Mouse (Mus musculus) brain, embryonic 14.5 days (tissue): ENCODE results near the gene Phox2b. TPM values are rescaled to one million over a fixed set of nuclear protein-coding genes. Genes with fewer than 3 reads are reported as not detected.

Experiments used
- DNase-seq: peaks from one replicate; pipeline ENCODE4 v3.0.0-alpha.2; 2011; ENCODE audit warnings: low read depth
- CTCF ChIP-seq: fragments of 200-500 bp; IDR thresholded peaks from 2 replicates; pipeline ENCODE4 v1.5.1; 2012; ENCODE audit warnings: inconsistent platforms, mild to moderate bottlenecking, moderate library complexity, borderline replicate concordance; ENCODE audit not compliant: insufficient read depth, insufficient read length; ENCODE audit errors: extremely low read depth
- POLR2A ChIP-seq: fragments of 200-500 bp; IDR thresholded peaks from 2 replicates; pipeline ENCODE4 v1.6.1; 2012; ENCODE audit warnings: mild to moderate bottlenecking, inconsistent platforms, borderline replicate concordance; ENCODE audit not compliant: poor library complexity, insufficient read depth, insufficient read length, severe bottlenecking; ENCODE audit errors: extremely low read depth
- polyA plus RNA-seq: library from polyadenylated mRNA; depleted of rRNA; stranded (reverse); fragments of >200 nt; gene quantifications from 2 replicates; pipeline ENCODE4 v1.2.3, GENCODE M21; 2012; rRNA removed

Gene Phox2b
- polyA plus RNA-seq, 1 experiment: 16.8 TPM

GRCm38 (mm10) chr5:67090856-67091255 is 8.2 kb downstream of the Phox2b start:
- TF ChIP-seq CTCF (no peak), POLR2A (no peak)

GRCm38 (mm10) chr5:67083117-67083516 is 16.0 kb downstream of the Phox2b start:
- peak; percentile 19 for DNase-seq
- no peak for TF ChIP-seq CTCF

More at GRCm38 (mm10) chr5:67090856-67091255, 8.2 kb downstream of the Phox2b start:
- no peak for DNase-seq

GRCm38 (mm10) chr5:67063596-67063995 is 35.5 kb downstream of the Phox2b start:
- no peak for DNase-seq
- TF ChIP-seq CTCF (no peak), POLR2A (no peak)

- DNase-seq: peak; percentile 30
- TF ChIP-seq CTCF (no peak), POLR2A (no peak)
These were observed 38.6 kb downstream of the Phox2b start for GRCm38 (mm10) chr5:67060519-67060918.

- no peak for DNase-seq
- TF ChIP-seq POLR2A (no peak), CTCF (peak; percentile 27; the same call in 1 of the 2 replicates)
These were observed 41.3 kb downstream of the Phox2b start for GRCm38 (mm10) chr5:67057803-67058202.

- no peak for TF ChIP-seq POLR2A
- peak; percentile 92 for TF ChIP-seq CTCF
- peak; percentile 94 for DNase-seq
These were observed 51.1 kb downstream of the Phox2b start for GRCm38 (mm10) chr5:67048003-67048402.

Other genes starting within 250 kb of the Phox2b start
- 64.7 and 90.7 TPM in 2 replicates for gene Tmem33, start 161.3 kb upstream of the Phox2b start, polyA plus RNA-seq
- gene Slc30a9, start 207.7 kb upstream of the Phox2b start, polyA plus RNA-seq: 68.5 and 70.6 TPM in 2 replicates